Mouse (Mus musculus) forebrain, postnatal 0 days (tissue): ENCODE measurements around the gene Stam. TPM values are rescaled to one million over a fixed set of nuclear protein-coding genes. Genes with fewer than 3 reads are reported as not detected.

Source experiments
- ATAC-seq: fragments of 200-750 bp; cut with Nextera tagmentation; 2 replicates; pipeline ENCODE4 v1.8.0; 2017; ENCODE audit warnings: mild to moderate bottlenecking, moderate library complexity
- DNase-seq: peaks from one replicate; pipeline ENCODE4 v3.0.0-alpha.2; 2015
- H3K27ac ChIP-seq: fragments of 300-500 bp; sonication (generic); 2 replicates; pipeline ENCODE4 v1.5.1; 2014; ENCODE audit warnings: low read depth, mild to moderate bottlenecking, antibody characterized with exemption, low read length, moderate library complexity, mixed read lengths
- H3K27me3 ChIP-seq: fragments of 300-500 bp; sonication (generic); 2 replicates; pipeline ENCODE4 v1.6.1; 2014; ENCODE audit warnings: mild to moderate bottlenecking, low read length, mixed read lengths; ENCODE audit not compliant: insufficient read depth
- H3K36me3 ChIP-seq: fragments of 300-500 bp; sonication (generic); 2 replicates; pipeline ENCODE4 v1.6.1; 2014; ENCODE audit warnings: mild to moderate bottlenecking, moderate library complexity; ENCODE audit not compliant: insufficient read depth
- H3K4me1 ChIP-seq: fragments of 300-500 bp; sonication (generic); 2 replicates; pipeline ENCODE4 v1.6.1; 2014; ENCODE audit warnings: antibody characterized with exemption; ENCODE audit not compliant: insufficient read depth
- H3K4me2 ChIP-seq: fragments of 300-500 bp; sonication (generic); 2 replicates; pipeline ENCODE4 v1.6.1; 2014; ENCODE audit warnings: low read depth, mild to moderate bottlenecking, moderate library complexity
- H3K4me3 ChIP-seq: fragments of 300-500 bp; sonication (generic); 2 replicates; pipeline ENCODE4 v1.5.1; 2014; ENCODE audit warnings: low read depth, low read length, mixed read lengths
- H3K9ac ChIP-seq: fragments of 300-500 bp; sonication (generic); 2 replicates; pipeline ENCODE4 v1.6.1; 2014; ENCODE audit warnings: mild to moderate bottlenecking
- H3K9me3 ChIP-seq: fragments of 300-500 bp; sonication (generic); 2 replicates; pipeline ENCODE4 v1.6.1; 2016; ENCODE audit warnings: low read length
- CTCF ChIP-seq: sonication (generic); IDR thresholded peaks from 2 replicates; pipeline ENCODE4 v1.5.1; 2016; ENCODE audit warnings: antibody characterized with exemption, control low read depth, low read depth
- WGBS: fragments of 180-500 bp; shearing (Covaris S2); extraction: QIAGEN DNeasy Blood & Tissue Kit; methylation state at CpG from one replicate; pipeline ENCODE4 v1.1.7; 2014; 5-methylcytosine and 5-hydroxymethylcytosine counted together
- polyA plus RNA-seq: library from polyadenylated mRNA; unstranded; fragments of >200 nt; fragmentation: Nextera tagmentation; extraction: Ambion mirVana; gene quantifications from 2 replicates; pipeline ENCODE4 v1.2.1, GENCODE M21; 2015
- total RNA-seq: library from RNA; depleted of rRNA; stranded (reverse); fragments of >200 nt; gene quantifications from 2 replicates; pipeline ENCODE4 v1.2.3, GENCODE M21; 2014

Stam gene
- total and polyA plus RNA-seq, 2 experiments from 2014 or later, result 99.9 to 100 TPM

DNA sequence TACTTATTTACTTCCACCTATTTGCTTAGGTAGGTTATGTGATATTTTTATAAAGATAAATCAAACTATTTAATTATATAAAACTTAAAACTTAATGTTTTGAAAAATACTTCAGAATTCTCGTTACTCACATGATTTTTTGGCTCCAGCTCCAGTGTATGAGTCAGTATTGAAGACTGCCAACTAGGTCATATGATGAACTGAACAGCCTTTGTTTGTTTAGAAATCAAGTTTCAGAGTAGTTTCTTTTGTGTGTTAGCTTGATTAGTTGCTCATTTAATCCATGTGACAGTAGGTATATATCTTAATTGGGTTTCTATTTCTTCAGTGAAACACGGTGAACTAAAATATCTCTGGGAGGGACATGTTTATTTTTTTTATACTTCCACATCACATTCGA, 33.8 kb downstream of the Stam start:
- ATAC-seq (no peak), DNase-seq (no peak)
- 49% methylated on average over 3 of the region's 3 CpGs for WGBS
- H3K9ac ChIP-seq, result no peak overlapping the region
- H3K27me3 ChIP-seq, result no peaks in the 10 kb centered on the region
- no peak overlapping the region for H3K27ac ChIP-seq
- H3K4me2 ChIP-seq, result no peak overlapping the region
- H3K36me3 ChIP-seq, result peaks cover 7% of the 10 kb centered on the region; the same call in 1 of the 2 replicates
- H3K4me3 ChIP-seq, result no peak overlapping the region
- H3K4me1 ChIP-seq, result no peaks in the 10 kb centered on the region
- H3K9me3 ChIP-seq, result no peaks in the 10 kb centered on the region
- TF ChIP-seq CTCF, result no peak

- H3K27ac ChIP-seq, result no peak overlapping the region
- no peaks in the 10 kb centered on the region for H3K4me1 ChIP-seq
- H3K9me3 ChIP-seq, result no peaks in the 10 kb centered on the region
- DNase-seq (no peak), ATAC-seq (no peak)
- H3K27me3 ChIP-seq, result no peaks in the 10 kb centered on the region
- H3K9ac ChIP-seq, result no peak overlapping the region
- 91% methylated on average over 6 of the region's 6 CpGs for WGBS
- TF ChIP-seq CTCF, result no peak
- no peak overlapping the region for H3K4me3 ChIP-seq
- no peak overlapping the region for H3K4me2 ChIP-seq
- peaks cover 10% of the 10 kb centered on the region; the same call in 1 of the 2 replicates for H3K36me3 ChIP-seq
Measured at GRCm38 (mm10) chr2:14126387-14126786, 52.5 kb downstream of the Stam start.

DNA sequence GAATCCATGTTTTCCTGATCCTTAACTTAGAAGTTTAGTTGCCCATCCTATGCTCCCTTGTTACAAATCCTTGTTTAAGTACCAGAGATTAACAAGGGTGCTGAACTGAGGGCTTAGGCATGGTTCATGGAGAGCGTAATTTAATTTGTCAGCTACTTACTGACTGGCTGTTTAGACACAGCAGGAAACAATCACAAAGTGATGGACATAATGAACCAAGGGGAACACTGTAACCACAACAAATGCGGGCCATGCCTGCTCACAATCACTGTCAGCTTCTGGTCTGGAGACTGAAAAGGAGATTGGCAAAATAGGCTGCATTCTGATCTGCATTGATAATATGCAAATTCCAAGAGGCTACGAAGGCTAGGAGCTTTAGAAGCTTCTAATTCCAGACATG, 53.7 kb downstream of the Stam start:
- ATAC-seq, result no peak
- H3K27ac ChIP-seq, result no peak overlapping the region
- H3K9ac ChIP-seq, result no peak overlapping the region
- H3K4me2 ChIP-seq, result no peak overlapping the region
- TF ChIP-seq CTCF, result no peak
- H3K4me1 ChIP-seq, result no peaks in the 10 kb centered on the region; the same call in 1 of the 2 replicates
- no peaks in the 10 kb centered on the region for H3K27me3 ChIP-seq
- 26% methylated on average over 3 of the region's 3 CpGs for WGBS
- DNase-seq, result no peak
- no peak overlapping the region for H3K4me3 ChIP-seq
- H3K9me3 ChIP-seq, result no peaks in the 10 kb centered on the region
- H3K36me3 ChIP-seq, result peaks cover 10% of the 10 kb centered on the region; the same call in 1 of the 2 replicates

GRCm38 (mm10) chr2:14130641-14131339, 56.9 kb downstream of the Stam start:
- Histone ChIP-seq H3K9ac (no peak overlapping the region), H3K4me2 (no peak overlapping the region), H3K36me3 (0 out of 2 replicates have a peak, but pooled peaks cover 5% of the 10 kb centered on the region), H3K27ac (no peak overlapping the region), H3K4me3 (no peak overlapping the region), H3K9me3 (no peaks in the 10 kb centered on the region), H3K4me1 (no peaks in the 10 kb centered on the region; the same call in 1 of the 2 replicates), H3K27me3 (no peaks in the 10 kb centered on the region)
- TF ChIP-seq CTCF, result no peak
- DNase-seq, result no peak
- no peak for ATAC-seq
- WGBS, result 88% methylated on average over 12 of the region's 12 CpGs

DNA sequence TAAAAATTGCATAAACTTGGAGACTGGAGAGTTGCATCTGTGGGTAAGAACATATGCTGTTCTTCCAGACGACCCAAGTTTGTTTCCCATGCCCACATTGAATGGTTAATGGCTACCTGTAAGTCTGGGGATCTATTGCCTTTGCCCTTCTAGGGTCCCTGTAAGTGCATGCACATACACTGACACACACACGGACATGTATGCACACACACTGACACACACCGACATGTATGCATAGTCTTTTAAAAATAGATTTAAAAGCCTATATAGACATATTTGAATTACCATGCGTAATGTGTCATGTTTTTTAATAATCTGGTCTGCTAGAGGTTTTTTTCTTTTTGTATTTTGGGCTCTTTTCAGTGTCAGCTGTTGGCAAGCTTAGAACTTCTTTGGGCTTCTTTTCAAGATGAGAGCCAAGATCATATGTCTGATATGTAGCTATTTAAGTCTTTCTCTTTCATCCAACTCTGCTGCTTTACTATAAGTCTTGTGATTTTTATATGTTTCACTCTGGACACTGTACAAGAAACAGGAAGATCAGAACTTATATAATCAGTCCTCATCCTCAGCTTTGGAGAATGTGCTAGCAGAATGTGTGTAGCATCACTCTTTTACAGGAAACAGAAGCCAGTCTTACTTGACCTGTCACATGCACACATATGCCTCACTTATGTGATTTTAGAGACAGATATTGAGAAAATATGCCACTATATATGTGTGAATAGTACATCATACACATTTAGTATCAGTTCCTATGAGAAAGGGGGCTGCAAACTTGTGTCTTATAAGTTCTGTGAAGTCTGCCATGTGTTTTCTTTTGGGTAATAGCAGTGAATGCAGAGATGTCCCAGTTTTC, 58.8 kb downstream of the Stam start:
- Histone ChIP-seq H3K9ac (no peak overlapping the region), H3K4me3 (no peak overlapping the region), H3K27ac (no peak overlapping the region), H3K4me1 (no peaks in the 10 kb centered on the region; the same call in 1 of the 2 replicates), H3K9me3 (no peaks in the 10 kb centered on the region), H3K4me2 (no peak overlapping the region), H3K27me3 (no peaks in the 10 kb centered on the region), H3K36me3 (0 out of 2 replicates have a peak, but pooled peaks cover 5% of the 10 kb centered on the region)
- ATAC-seq (peak; percentile 88), DNase-seq (peak; percentile 50)
- no peak for TF ChIP-seq CTCF
- 70% methylated on average over 4 of the region's 4 CpGs for WGBS

DNA sequence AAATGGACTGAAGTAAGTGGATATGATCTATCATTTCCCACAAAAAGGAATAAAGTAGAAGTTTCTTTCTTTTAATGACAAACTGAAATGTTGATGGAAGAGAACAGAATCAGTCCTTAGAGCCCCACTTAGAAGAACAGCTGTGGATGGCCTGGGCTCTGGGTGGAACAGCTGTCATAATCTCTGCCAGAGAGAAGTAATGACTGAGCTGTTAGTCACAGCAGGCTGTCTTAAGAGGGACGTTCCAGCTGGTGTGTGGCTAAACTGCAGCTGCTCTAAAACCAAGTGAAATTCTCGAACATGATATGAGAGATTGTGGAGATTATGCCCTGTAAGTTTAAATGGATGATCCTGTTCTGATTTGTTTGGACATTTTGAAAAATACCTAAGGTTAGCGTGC, 63.0 kb downstream of the Stam start:
- Histone ChIP-seq H3K4me1 (no peaks in the 10 kb centered on the region; the same call in 1 of the 2 replicates), H3K9me3 (no peaks in the 10 kb centered on the region), H3K4me2 (no peak overlapping the region), H3K27ac (no peak overlapping the region), H3K4me3 (no peak overlapping the region), H3K27me3 (no peaks in the 10 kb centered on the region), H3K9ac (no peak overlapping the region), H3K36me3 (peaks cover 16% of the 10 kb centered on the region)
- 69% methylated on average over 3 of the region's 3 CpGs for WGBS
- DNase-seq (no peak), ATAC-seq (peak; percentile 50; the same call in 1 of the 2 replicates)
- no peak for TF ChIP-seq CTCF

- Histone ChIP-seq H3K4me2 (no peak overlapping the region), H3K4me1 (no peaks in the 10 kb centered on the region), H3K27ac (no peak overlapping the region), H3K9me3 (no peaks in the 10 kb centered on the region), H3K9ac (no peak overlapping the region), H3K4me3 (no peak overlapping the region), H3K36me3 (peaks cover 35% of the 10 kb centered on the region), H3K27me3 (no peaks in the 10 kb centered on the region)
- DNase-seq (no peak), ATAC-seq (no peak)
- whole genome bisulfite sequencing, result 84% methylated on average over 6 of the region's 6 CpGs
- no peak for TF ChIP-seq CTCF
Measured at GRCm38 (mm10) chr2:14139590-14139989, 65.7 kb downstream of the Stam start.
